Mouse (Mus musculus): ENCODE results near the gene Lima1.

DNA sequence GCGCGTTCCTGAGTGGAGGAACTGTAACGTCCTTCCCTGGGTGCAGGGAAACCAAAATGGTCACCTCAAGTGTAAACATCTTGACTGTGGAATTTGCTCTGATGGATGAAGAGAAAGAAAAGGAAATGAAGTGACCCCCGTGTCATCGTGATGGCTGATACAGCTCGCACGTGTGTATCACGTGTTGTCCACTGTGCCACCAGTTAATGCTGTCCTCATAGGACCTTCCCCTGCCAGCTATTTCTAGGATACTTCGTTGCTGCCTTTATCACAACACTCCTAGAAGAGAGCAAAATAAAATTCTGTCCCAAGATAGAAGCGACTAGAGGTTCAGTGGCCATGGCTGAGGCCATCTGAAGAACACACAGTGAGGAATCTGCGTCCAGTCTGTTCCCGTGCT, 8.8 kb upstream of the Lima1 start:
- TF ChIP-seq CTCF (IDR thresholded peaks at IDR 0.05; ENCODE audit: extremely low read depth, insufficient read depth, low read length) = no peak
- no peak for TF ChIP-seq POLR2A (IDR thresholded peaks at IDR 0.05; ENCODE audit: extremely low read depth, insufficient read depth, low read length)

Measured in cortical plate, adult 2 months (tissue).